Mouse (Mus musculus): ENCODE measurements around the gene Myb. TPM values are rescaled to one million over a fixed set of nuclear protein-coding genes. Genes with fewer than 3 reads are reported as not detected.

Myb gene
- polyA plus RNA-seq, 1 experiment from 2014 or later, result 7.7 TPM

DNA sequence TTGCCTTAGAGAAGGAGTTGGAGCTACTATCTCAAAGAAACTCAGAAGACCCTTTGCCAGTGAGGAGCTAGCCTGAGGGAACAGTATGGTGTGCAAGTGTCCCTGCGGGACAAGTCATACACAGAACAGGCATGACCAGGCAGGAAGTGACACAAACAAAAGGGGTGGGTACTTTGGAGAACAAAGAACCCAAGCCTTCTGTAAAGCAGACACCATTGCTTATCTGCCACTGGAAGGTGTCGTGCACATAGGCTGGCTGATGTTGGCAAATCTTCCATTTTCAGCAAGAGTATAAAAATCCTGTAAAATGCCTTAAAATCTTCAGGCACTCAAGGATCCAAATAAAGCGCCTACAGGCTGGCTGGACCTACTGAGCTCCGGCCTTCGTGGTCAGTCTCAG, 25.9 kb upstream of the Myb start:
- H3K27ac ChIP-seq (ENCODE audit: low read length), result no peak overlapping the region
- 0 out of 2 replicates have a peak, but pooled peaks cover 2% of the 10 kb centered on the region for H3K9me3 ChIP-seq (replicated peaks; ENCODE audit: control insufficient read depth, low read length)
- H3K27me3 ChIP-seq (ENCODE audit: control insufficient read depth, insufficient read depth, low read depth, low read length), result no peaks in the 10 kb centered on the region
- no peak overlapping the region for H3K4me3 ChIP-seq (ENCODE audit: low read depth, low read length)
- no peak overlapping the region for H3K9ac ChIP-seq (ENCODE audit: low read depth, low read length)
- WGBS (ENCODE audit: insufficient replicate concordance), result 18% methylated on average over 5 of the region's 5 CpGs
- no peak overlapping the region for H3K4me2 ChIP-seq (ENCODE audit: low read depth, low read length)
- peaks cover 5% of the 10 kb centered on the region for H3K4me1 ChIP-seq (ENCODE audit: control insufficient read depth, low read depth, low read length)
- no peaks in the 10 kb centered on the region for H3K36me3 ChIP-seq (ENCODE audit: control insufficient read depth, insufficient read depth)
- ATAC-seq (ENCODE audit: low read depth), result no peak

DNA sequence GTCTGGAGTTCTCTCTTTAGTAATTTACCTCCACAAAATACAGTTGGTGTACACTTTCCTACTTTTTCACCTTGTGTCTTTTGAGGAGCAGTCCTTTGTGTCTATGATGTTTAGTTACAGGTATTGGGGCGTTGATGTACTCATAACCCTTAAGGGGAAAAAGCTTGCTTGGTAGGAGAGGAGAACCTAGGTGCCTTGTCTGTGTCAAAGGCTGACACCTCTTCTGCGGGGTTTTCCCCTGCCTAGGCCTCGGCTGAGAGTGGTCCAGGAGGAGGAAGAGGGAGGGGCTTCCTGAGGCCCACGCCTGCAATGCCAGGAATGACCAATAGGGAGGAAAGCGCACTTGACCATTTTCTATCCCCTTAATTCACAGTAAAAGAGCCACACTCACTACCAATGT, 17.9 kb upstream of the Myb start:
- Histone ChIP-seq H3K27ac (ENCODE audit: low read length) (no peak overlapping the region), H3K36me3 (ENCODE audit: control insufficient read depth, insufficient read depth) (no peaks in the 10 kb centered on the region), H3K9me3 (replicated peaks; ENCODE audit: control insufficient read depth, low read length) (0 out of 2 replicates have a peak, but pooled peaks cover 2% of the 10 kb centered on the region), H3K4me2 (ENCODE audit: low read depth, low read length) (no peak overlapping the region), H3K4me3 (ENCODE audit: low read depth, low read length) (no peak overlapping the region), H3K9ac (ENCODE audit: low read depth, low read length) (no peak overlapping the region), H3K27me3 (ENCODE audit: control insufficient read depth, insufficient read depth, low read depth, low read length) (no peaks in the 10 kb centered on the region), H3K4me1 (ENCODE audit: control insufficient read depth, low read depth, low read length) (no peaks in the 10 kb centered on the region)
- ATAC-seq (ENCODE audit: low read depth), result no peak
- WGBS (ENCODE audit: insufficient replicate concordance), result 34% methylated on average over 5 of the region's 5 CpGs

DNA sequence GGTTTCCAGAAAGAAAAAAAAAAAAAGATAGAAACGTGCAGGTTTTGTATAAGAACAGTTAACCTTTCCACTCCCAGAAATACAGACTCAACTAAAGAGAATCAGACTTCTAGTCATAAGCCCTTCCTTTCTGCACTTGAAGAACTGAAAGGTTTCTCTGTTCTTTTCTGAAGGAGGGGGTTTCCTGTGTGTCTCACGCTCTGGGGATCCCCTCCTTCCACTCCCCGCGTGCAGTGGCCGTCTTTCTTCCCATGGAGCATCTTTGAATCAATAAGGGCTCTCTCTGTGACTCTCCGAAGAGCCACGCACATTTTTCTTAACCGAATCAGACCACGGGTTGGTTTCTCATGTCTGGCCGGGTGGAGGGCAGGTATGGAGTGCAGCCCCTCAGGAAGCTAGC, 17.5 kb upstream of the Myb start:
- ATAC-seq (ENCODE audit: low read depth), result no peak
- WGBS (ENCODE audit: insufficient replicate concordance), result 73% methylated on average over 10 of the region's 10 CpGs
- H3K4me1 ChIP-seq (ENCODE audit: control insufficient read depth, low read depth, low read length), result no peaks in the 10 kb centered on the region
- H3K27me3 ChIP-seq (ENCODE audit: control insufficient read depth, insufficient read depth, low read depth, low read length), result no peaks in the 10 kb centered on the region
- H3K4me2 ChIP-seq (ENCODE audit: low read depth, low read length), result no peak overlapping the region
- 0 out of 2 replicates have a peak, but pooled peaks cover 2% of the 10 kb centered on the region for H3K9me3 ChIP-seq (replicated peaks; ENCODE audit: control insufficient read depth, low read length)
- no peak overlapping the region for H3K27ac ChIP-seq (ENCODE audit: low read length)
- no peak overlapping the region for H3K4me3 ChIP-seq (ENCODE audit: low read depth, low read length)
- H3K36me3 ChIP-seq (ENCODE audit: control insufficient read depth, insufficient read depth), result no peaks in the 10 kb centered on the region
- no peak overlapping the region for H3K9ac ChIP-seq (ENCODE audit: low read depth, low read length)

DNA sequence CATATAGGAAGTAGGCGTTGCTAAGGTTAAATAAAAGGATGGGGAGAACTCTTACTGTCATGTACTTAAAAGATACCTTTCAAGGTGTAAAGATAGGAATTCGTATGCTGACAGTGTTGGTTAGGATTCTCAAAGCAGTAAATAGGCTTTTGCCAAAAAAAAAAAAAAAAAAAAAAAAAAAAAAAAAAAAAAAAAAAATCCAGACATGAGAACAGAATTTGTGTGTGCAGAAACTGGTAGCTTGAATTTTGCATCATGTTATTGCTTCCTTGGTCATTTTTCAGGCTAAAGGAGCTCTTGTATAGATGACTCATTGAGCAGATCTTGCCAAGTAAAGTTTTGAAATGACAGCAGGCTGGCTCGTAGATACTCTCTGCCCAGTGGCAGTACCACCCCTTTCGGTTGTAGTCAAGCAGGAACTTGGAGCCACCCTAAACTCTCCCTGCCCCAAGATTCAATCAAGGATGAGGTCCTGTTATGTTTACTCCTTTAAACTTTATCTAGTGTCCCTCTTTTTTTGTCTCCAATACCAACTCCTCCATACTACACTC, 11.9 kb upstream of the Myb start:
- no peaks in the 10 kb centered on the region for H3K36me3 ChIP-seq (ENCODE audit: control insufficient read depth, insufficient read depth)
- ATAC-seq (ENCODE audit: low read depth), result no peak
- no peak overlapping the region for H3K4me2 ChIP-seq (ENCODE audit: low read depth, low read length)
- H3K4me1 ChIP-seq (ENCODE audit: control insufficient read depth, low read depth, low read length), result no peaks in the 10 kb centered on the region
- no peak overlapping the region for H3K9ac ChIP-seq (ENCODE audit: low read depth, low read length)
- no peak overlapping the region for H3K4me3 ChIP-seq (ENCODE audit: low read depth, low read length)
- no peaks in the 10 kb centered on the region for H3K9me3 ChIP-seq (replicated peaks; ENCODE audit: control insufficient read depth, low read length)
- H3K27me3 ChIP-seq (ENCODE audit: control insufficient read depth, insufficient read depth, low read depth, low read length), result no peaks in the 10 kb centered on the region
- no peak overlapping the region for H3K27ac ChIP-seq (ENCODE audit: low read length)
- 57% methylated on average over 4 of the region's 4 CpGs for WGBS (ENCODE audit: insufficient replicate concordance)

DNA sequence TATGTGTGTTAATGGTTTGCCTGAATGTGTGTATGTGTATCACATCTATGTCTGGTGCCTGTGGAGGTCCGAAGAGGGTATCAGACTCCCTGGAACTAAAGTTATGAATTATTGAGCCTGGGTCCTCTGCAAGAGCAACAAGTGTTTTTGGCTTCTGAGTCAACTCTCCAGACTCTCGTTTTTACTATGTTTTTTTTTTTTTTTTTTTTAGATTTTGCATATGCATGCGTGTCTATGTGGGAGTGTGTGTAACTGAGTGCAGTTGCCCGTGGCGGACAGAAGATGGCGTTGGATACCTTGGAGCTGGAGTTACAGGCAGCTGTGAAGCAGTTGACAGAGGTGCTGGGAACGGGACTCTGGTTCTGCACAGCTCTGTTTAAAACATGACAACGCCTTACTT, 7.7 kb upstream of the Myb start:
- 82% methylated on average over 8 of the region's 8 CpGs for WGBS (ENCODE audit: insufficient replicate concordance)
- Histone ChIP-seq H3K9ac (ENCODE audit: low read depth, low read length) (no peak overlapping the region), H3K36me3 (ENCODE audit: control insufficient read depth, insufficient read depth) (no peaks in the 10 kb centered on the region), H3K4me3 (ENCODE audit: low read depth, low read length) (no peak overlapping the region), H3K9me3 (replicated peaks; ENCODE audit: control insufficient read depth, low read length) (no peaks in the 10 kb centered on the region), H3K27ac (ENCODE audit: low read length) (no peak overlapping the region), H3K4me1 (ENCODE audit: control insufficient read depth, low read depth, low read length) (no peaks in the 10 kb centered on the region), H3K27me3 (ENCODE audit: control insufficient read depth, insufficient read depth, low read depth, low read length) (no peaks in the 10 kb centered on the region), H3K4me2 (ENCODE audit: low read depth, low read length) (no peak overlapping the region)
- ATAC-seq (ENCODE audit: low read depth), result no peak

DNA sequence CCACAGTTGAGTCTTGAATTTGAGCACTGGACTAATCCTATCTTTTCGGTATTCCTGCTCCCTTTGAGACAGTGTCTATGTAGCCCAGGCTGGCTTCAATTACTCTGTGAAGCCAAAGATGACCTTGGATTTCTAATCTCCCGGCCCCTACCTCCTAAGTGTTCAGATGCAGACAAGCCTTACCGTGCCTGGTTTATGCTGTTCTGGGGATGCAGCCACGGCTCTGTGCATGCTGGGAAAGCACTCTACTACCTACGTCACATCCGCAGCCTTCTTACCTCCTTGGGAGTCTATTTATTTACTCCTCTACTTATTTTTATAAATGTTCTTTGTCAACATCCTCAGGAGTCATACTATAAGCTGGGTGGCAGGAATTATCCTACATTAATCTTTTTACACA, 7.1 kb upstream of the Myb start:
- 77% methylated on average over 6 of the region's 6 CpGs for WGBS (ENCODE audit: insufficient replicate concordance)
- H3K9ac ChIP-seq (ENCODE audit: low read depth, low read length), result no peak overlapping the region
- H3K9me3 ChIP-seq (replicated peaks; ENCODE audit: control insufficient read depth, low read length), result no peaks in the 10 kb centered on the region
- H3K27ac ChIP-seq (ENCODE audit: low read length), result no peak overlapping the region
- H3K36me3 ChIP-seq (ENCODE audit: control insufficient read depth, insufficient read depth), result no peaks in the 10 kb centered on the region
- no peak for ATAC-seq (ENCODE audit: low read depth)
- no peak overlapping the region for H3K4me2 ChIP-seq (ENCODE audit: low read depth, low read length)
- no peaks in the 10 kb centered on the region for H3K4me1 ChIP-seq (ENCODE audit: control insufficient read depth, low read depth, low read length)
- no peak overlapping the region for H3K4me3 ChIP-seq (ENCODE audit: low read depth, low read length)
- no peaks in the 10 kb centered on the region for H3K27me3 ChIP-seq (ENCODE audit: control insufficient read depth, insufficient read depth, low read depth, low read length)

DNA sequence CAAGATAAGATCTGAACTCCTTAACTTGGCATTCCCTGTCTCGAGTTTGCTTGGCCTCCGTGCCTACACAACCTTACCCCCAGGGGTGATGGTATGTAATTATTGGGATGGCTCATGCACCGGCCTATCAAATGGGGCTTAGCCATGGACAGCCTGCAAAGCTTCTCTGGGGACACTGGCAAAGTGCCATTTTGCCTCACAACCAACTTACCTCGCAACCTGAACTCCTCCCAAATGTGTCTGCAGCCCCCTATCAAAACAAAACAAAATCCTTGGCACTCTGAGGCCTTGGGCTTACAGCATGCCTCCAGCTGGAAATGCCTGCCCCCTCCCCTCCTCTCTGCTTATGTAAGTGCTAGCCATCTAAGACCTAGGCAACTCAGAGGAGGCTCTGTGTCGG, 6.4 kb upstream of the Myb start:
- Histone ChIP-seq H3K27ac (ENCODE audit: low read length) (no peak overlapping the region), H3K4me2 (ENCODE audit: low read depth, low read length) (no peak overlapping the region), H3K4me3 (ENCODE audit: low read depth, low read length) (no peak overlapping the region), H3K9ac (ENCODE audit: low read depth, low read length) (no peak overlapping the region), H3K9me3 (replicated peaks; ENCODE audit: control insufficient read depth, low read length) (no peaks in the 10 kb centered on the region), H3K36me3 (ENCODE audit: control insufficient read depth, insufficient read depth) (no peaks in the 10 kb centered on the region), H3K27me3 (ENCODE audit: control insufficient read depth, insufficient read depth, low read depth, low read length) (no peaks in the 10 kb centered on the region), H3K4me1 (ENCODE audit: control insufficient read depth, low read depth, low read length) (no peaks in the 10 kb centered on the region)
- 79% methylated on average over 5 of the region's 5 CpGs for WGBS (ENCODE audit: insufficient replicate concordance)
- ATAC-seq (ENCODE audit: low read depth), result no peak

DNA sequence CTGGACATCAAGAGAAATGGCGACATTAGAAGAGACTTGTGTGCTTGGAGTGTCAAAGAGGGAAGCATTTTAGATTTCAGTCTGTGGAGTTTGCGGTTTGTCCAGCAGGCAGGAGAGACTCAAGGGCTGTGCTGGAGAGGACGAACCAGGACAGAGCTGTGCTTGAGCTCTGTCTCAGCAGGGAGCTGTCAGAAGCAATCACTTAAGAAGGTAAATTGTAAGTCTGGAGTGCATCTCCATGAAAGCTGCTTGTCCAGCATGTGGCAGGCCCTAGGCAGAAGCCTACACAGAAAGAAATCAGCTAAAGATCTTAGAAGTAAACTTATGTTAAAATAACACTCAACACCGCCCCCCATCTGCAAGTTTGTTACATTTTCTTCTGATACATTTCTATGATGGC, 4.6 kb upstream of the Myb start:
- Histone ChIP-seq H3K4me3 (ENCODE audit: low read depth, low read length) (no peak overlapping the region), H3K9ac (ENCODE audit: low read depth, low read length) (no peak overlapping the region), H3K9me3 (replicated peaks; ENCODE audit: control insufficient read depth, low read length) (no peaks in the 10 kb centered on the region), H3K27ac (ENCODE audit: low read length) (no peak overlapping the region), H3K36me3 (ENCODE audit: control insufficient read depth, insufficient read depth) (no peaks in the 10 kb centered on the region), H3K27me3 (ENCODE audit: control insufficient read depth, insufficient read depth, low read depth, low read length) (peaks cover 9% of the 10 kb centered on the region), H3K4me2 (ENCODE audit: low read depth, low read length) (no peak overlapping the region), H3K4me1 (ENCODE audit: control insufficient read depth, low read depth, low read length) (peaks cover 9% of the 10 kb centered on the region)
- no peak for ATAC-seq (ENCODE audit: low read depth)
- 79% methylated on average over 4 of the region's 4 CpGs for WGBS (ENCODE audit: insufficient replicate concordance)

DNA sequence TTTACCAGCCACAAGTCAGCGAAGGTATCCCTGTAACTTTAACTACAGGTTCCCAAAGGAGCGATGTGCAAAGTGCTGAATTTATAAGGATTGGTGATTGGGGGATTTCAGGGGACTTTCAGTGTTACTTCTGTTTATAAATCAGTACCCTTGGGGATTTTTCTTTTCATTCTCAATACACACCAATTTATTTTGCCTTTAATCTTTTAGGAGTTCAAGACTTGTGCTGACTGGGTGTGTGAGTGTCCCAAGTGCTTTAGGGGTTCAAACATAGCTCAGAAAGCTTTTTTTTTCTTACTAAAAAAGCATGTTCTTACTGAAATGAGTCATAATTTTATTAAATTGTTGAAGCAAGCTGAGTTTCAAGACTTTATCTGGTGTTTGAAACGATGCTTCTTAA, 1.3 kb upstream of the Myb start:
- Histone ChIP-seq H3K9ac (ENCODE audit: low read depth, low read length) (no peak overlapping the region), H3K27ac (ENCODE audit: low read length) (no peak overlapping the region), H3K4me3 (ENCODE audit: low read depth, low read length) (no peak overlapping the region), H3K27me3 (ENCODE audit: control insufficient read depth, insufficient read depth, low read depth, low read length) (peaks cover 14% of the 10 kb centered on the region), H3K4me2 (ENCODE audit: low read depth, low read length) (peak overlapping the region; percentile 94; the same call in 1 of the 2 replicates), H3K9me3 (replicated peaks; ENCODE audit: control insufficient read depth, low read length) (no peaks in the 10 kb centered on the region), H3K36me3 (ENCODE audit: control insufficient read depth, insufficient read depth) (no peaks in the 10 kb centered on the region), H3K4me1 (ENCODE audit: control insufficient read depth, low read depth, low read length) (peaks cover 34% of the 10 kb centered on the region)
- ATAC-seq (ENCODE audit: low read depth), result no peak
- 47% methylated on average over 3 of the region's 3 CpGs for WGBS (ENCODE audit: insufficient replicate concordance)
